Comparison of ENCODE assay signal across 1 mouse cellular context in genomic region chr1:135154411-135154959, GRCm38 (mm10).
TF ChIP-seq lines count a peak whose summit lies in the region.

No protein-coding gene starts in this region.

TF ChIP-seq in MEL, 35 proteins besides CTCF, POLR2A, EP300 and RAD21:
- no peak for TF ChIP-seq UBTF (IDR thresholded peaks at IDR 0.05; ENCODE audit: borderline replicate concordance, insufficient read depth, low read depth, low read length)
- TF ChIP-seq SMC3 (IDR thresholded peaks at IDR 0.05; ENCODE audit: low read depth, low read length) = peak; percentile 88
- TF ChIP-seq KAT2A (conservative IDR thresholded peaks at IDR 0.05; ENCODE audit: low read depth, low read length) = no peak
- no peak for TF ChIP-seq CHD1 (IDR thresholded peaks at IDR 0.05; ENCODE audit: low read depth, low read length)
- no peak for TF ChIP-seq E2F4 (IDR thresholded peaks at IDR 0.05; ENCODE audit: borderline replicate concordance, low read depth, low read length)
- TF ChIP-seq POLR2AphosphoS5 (IDR thresholded peaks at IDR 0.05; ENCODE audit: borderline replicate concordance, low read depth, low read length) = no peak
- no peak for TF ChIP-seq ZKSCAN1 (IDR thresholded peaks at IDR 0.05; ENCODE audit: low read depth, low read length)
- no peak for TF ChIP-seq ETS1 (IDR thresholded peaks at IDR 0.05; ENCODE audit: low read depth, low read length)
- no peak; the same call in 1 of the 2 replicates for TF ChIP-seq RCOR1 (IDR thresholded peaks at IDR 0.05; ENCODE audit: low read depth, low read length)
- TF ChIP-seq ZC3H11A (IDR thresholded peaks at IDR 0.05; ENCODE audit: low read depth, low read length) = peak; percentile 61
- TF ChIP-seq MEF2A (IDR thresholded peaks at IDR 0.05; ENCODE audit: extremely low read depth, insufficient replicate concordance, low read depth, low read length, poor library complexity, severe bottlenecking) = no peak
- TF ChIP-seq ZMIZ1 (IDR thresholded peaks at IDR 0.05; ENCODE audit: low read depth, low read length) = no peak
- no peak for TF ChIP-seq USF1 (IDR thresholded peaks at IDR 0.05; ENCODE audit: low read depth, low read length)
- TF ChIP-seq MAFK (IDR thresholded peaks at IDR 0.05; ENCODE audit: borderline replicate concordance, low read depth, low read length) = no peak
- no peak for TF ChIP-seq HCFC1 (IDR thresholded peaks at IDR 0.05; ENCODE audit: low read depth, low read length)
- no peak for TF ChIP-seq GABPA (IDR thresholded peaks at IDR 0.05; ENCODE audit: low read depth, low read length)
- TF ChIP-seq MXI1 (IDR thresholded peaks at IDR 0.05; ENCODE audit: low read depth, low read length) = no peak
- TF ChIP-seq MYB (IDR thresholded peaks at IDR 0.05; ENCODE audit: low read depth, low read length) = no peak
- no peak for TF ChIP-seq JUND (IDR thresholded peaks at IDR 0.05; ENCODE audit: low read depth, low read length)
- 0 out of 2 replicates have a peak, but pooled peaks have one; percentile 39 for TF ChIP-seq MYC (IDR thresholded peaks at IDR 0.05; ENCODE audit: low read depth, low read length)
- TF ChIP-seq SIN3A (IDR thresholded peaks at IDR 0.05; ENCODE audit: low read length) = 0 out of 2 replicates have a peak, but pooled peaks have one; percentile 36
- TF ChIP-seq MAZ (IDR thresholded peaks at IDR 0.05; ENCODE audit: low read depth, low read length) = no peak; the same call in 1 of the 2 replicates
